In genomic region chr6:134163346-134163745, GRCm38 (mm10) we compare ENCODE assay signal across 22 mouse cellular contexts.
DNase-seq lines count a peak whose midpoint lies in the region; ATAC-seq and TF ChIP-seq lines count a peak whose summit lies in the region.
"Had no signal": no experiment of that assay in that cellular context is flagged by ENCODE, and none has a peak within 500 bp of the region (broad histone marks: within the 10 kb centered on the region; RNA-seq: fewer than 3 reads in every experiment).

No protein-coding gene starts in this region.

- no peak for TF ChIP-seq CTCF in lung, embryonic 14.5 days (IDR thresholded peaks at IDR 0.05; ENCODE audit: low read depth)

- intact Hi-C loops in heart, postnatal 10 days (cut with DNase I), result no loop called here

- 49% methylated on average over 1 of the region's 1 CpGs for WGBS in lung, embryonic 14.5 days
- WGBS in lung, embryonic 15.5 days, result 57% methylated on average over 1 of the region's 1 CpGs
- WGBS in lung, embryonic 16.5 days, result 51% methylated on average over 1 of the region's 1 CpGs

- no peaks in the 10 kb centered on the region for H3K9me3 ChIP-seq in lung, embryonic 14.5 days (ENCODE audit: low read depth, low read length)
- H3K9me3 ChIP-seq in lung, embryonic 15.5 days, result no peaks in the 10 kb centered on the region
- H3K9me3 ChIP-seq in lung, embryonic 16.5 days (ENCODE audit: control insufficient read depth, low read length), result no peaks in the 10 kb centered on the region
- H3K9me3 ChIP-seq: G1E had no signal

- no peak overlapping the region for H3K27ac ChIP-seq in lung, embryonic 14.5 days (ENCODE audit: low read depth)
- H3K27ac ChIP-seq in lung, embryonic 15.5 days, result no peak overlapping the region
- no peak overlapping the region for H3K27ac ChIP-seq in lung, embryonic 16.5 days (ENCODE audit: low read length)

- peak; percentile 13 for DNase-seq in heart, adult 11 months
- DNase-seq in heart, postnatal 10 days, result no peak
- DNase-seq in lung, embryonic 14.5 days, result peak; percentile 80
- DNase-seq in lung, postnatal 14 days, result no peak
- DNase-seq in lung, postnatal 36 days, result no peak
- DNase-seq in lung, postnatal 4 days, result no peak
- DNase-seq: adrenal gland, adult 2 months; adrenal gland, adult 8-10 months; adrenal gland, postnatal 10 days; adrenal gland, postnatal 14 days; adrenal gland, postnatal 25 days; adrenal gland, postnatal 36 days; B cell, adult 2 months; cerebellum, adult 11 months; cerebellum, adult 11-12 months had no signal

- ATAC-seq in lung, embryonic 14.5 days (ENCODE audit: insufficient read depth), result peak; percentile 84
- ATAC-seq in lung, embryonic 15.5 days (ENCODE audit: borderline replicate concordance, extremely low read depth, low FRiP score, low TSS enrichment), result peak; percentile 76; the same call in 1 of the 2 replicates
- ATAC-seq in lung, embryonic 16.5 days (ENCODE audit: low read depth), result peak; percentile 66
- ATAC-seq: activated CD4-positive, CD25-positive, alpha-beta regulatory T cell, adult 4 months; CD4-positive, CD25-positive, alpha-beta regulatory T cell, adult 4 months; Patski had no signal

- peaks cover 11% of the 10 kb centered on the region; the same call in 1 of the 2 replicates for H3K4me1 ChIP-seq in lung, embryonic 14.5 days (ENCODE audit: insufficient read depth)
- peaks cover 45% of the 10 kb centered on the region for H3K4me1 ChIP-seq in lung, embryonic 15.5 days
- peaks cover 13% of the 10 kb centered on the region for H3K4me1 ChIP-seq in lung, embryonic 16.5 days (replicated peaks; ENCODE audit: control insufficient read depth, insufficient read depth, low read length)

- H3K9ac ChIP-seq in lung, embryonic 14.5 days, result no peak overlapping the region
- no peak overlapping the region for H3K9ac ChIP-seq in lung, embryonic 15.5 days
- no peak overlapping the region for H3K9ac ChIP-seq in lung, embryonic 16.5 days (ENCODE audit: low read length)

- H3K27me3 ChIP-seq in lung, embryonic 14.5 days (ENCODE audit: insufficient read depth, low read length), result no peaks in the 10 kb centered on the region
- H3K27me3 ChIP-seq in lung, embryonic 15.5 days, result no peaks in the 10 kb centered on the region
- no peaks in the 10 kb centered on the region for H3K27me3 ChIP-seq in lung, embryonic 16.5 days (ENCODE audit: control insufficient read depth, insufficient read depth, low read depth, low read length)
- H3K27me3 ChIP-seq: CH12.LX, Patski had no signal

- no peak overlapping the region for H3K4me2 ChIP-seq in lung, embryonic 14.5 days
- H3K4me2 ChIP-seq in lung, embryonic 15.5 days, result no peak overlapping the region
- no peak overlapping the region for H3K4me2 ChIP-seq in lung, embryonic 16.5 days (ENCODE audit: low read depth, low read length)

- no peak overlapping the region for H3K4me3 ChIP-seq in lung, embryonic 14.5 days (ENCODE audit: low read depth, low read length)
- no peak overlapping the region for H3K4me3 ChIP-seq in lung, embryonic 15.5 days
- H3K4me3 ChIP-seq in lung, embryonic 16.5 days (ENCODE audit: low read length), result no peak overlapping the region

- no peaks in the 10 kb centered on the region for H3K36me3 ChIP-seq in lung, embryonic 14.5 days (ENCODE audit: insufficient read depth)
- no peaks in the 10 kb centered on the region for H3K36me3 ChIP-seq in lung, embryonic 15.5 days
- H3K36me3 ChIP-seq in lung, embryonic 16.5 days (ENCODE audit: control insufficient read depth, insufficient read depth, low read length), result no peaks in the 10 kb centered on the region

Comparison
In these comparisons a context has a peak if more than half of its experiments do, and no peak if none do; other contexts are left out.
1. DNase-seq: peak in heart, adult 11 months (single experiment) and lung, embryonic 14.5 days (single experiment); none in heart, postnatal 10 days (0 of 2), lung, postnatal 14 days (single experiment), lung, postnatal 36 days (single experiment) and lung, postnatal 4 days (0 of 2).
2. Peak in every context shown above with its lines, with median percentiles within 50 percentile points of each other: ATAC-seq.